Mouse (Mus musculus): ENCODE results near the gene Tbl1xr1. TPM values are rescaled to one million over a fixed set of nuclear protein-coding genes. Genes with fewer than 3 reads are reported as not detected.

Tbl1xr1 gene
- polyA plus RNA-seq, 1 experiment from 2014 or later, result 10.7 TPM

GRCm38 (mm10) chr3:22198802-22199201 lies 122.3 kb downstream of the Tbl1xr1 start:
- no peak for DNase-seq (ENCODE audit: low spot score)
- TF ChIP-seq CTCF (IDR thresholded peaks at IDR 0.05; ENCODE audit: low read depth), result no peak
- Histone ChIP-seq H3K4me1 (replicated peaks; ENCODE audit: insufficient read depth, low read length) (no peaks in the 10 kb centered on the region), H3K9me3 (replicated peaks; ENCODE audit: low read length) (no peaks in the 10 kb centered on the region), H3K4me2 (ENCODE audit: low read length) (no peak overlapping the region), H3K36me3 (ENCODE audit: insufficient read depth, low read length) (peaks cover 12% of the 10 kb centered on the region; the same call in 1 of the 2 replicates), H3K9ac (ENCODE audit: low read depth, low read length) (no peak overlapping the region), H3K27me3 (ENCODE audit: insufficient read depth, low read length) (no peaks in the 10 kb centered on the region), H3K27ac (no peak overlapping the region), H3K4me3 (replicated peaks; ENCODE audit: low read depth, low read length) (no peak overlapping the region)
- ATAC-seq (replicated peaks; ENCODE audit: low FRiP score, low read depth), result no peak
- 85% methylated on average over 1 of the region's 1 CpGs for WGBS

GRCm38 (mm10) chr3:22204186-22204585 lies 127.7 kb downstream of the Tbl1xr1 start:
- Histone ChIP-seq H3K36me3 (ENCODE audit: insufficient read depth, low read length) (peaks cover 10% of the 10 kb centered on the region; the same call in 1 of the 2 replicates), H3K27ac (no peak overlapping the region), H3K4me1 (replicated peaks; ENCODE audit: insufficient read depth, low read length) (no peaks in the 10 kb centered on the region), H3K27me3 (ENCODE audit: insufficient read depth, low read length) (no peaks in the 10 kb centered on the region), H3K4me3 (replicated peaks; ENCODE audit: low read depth, low read length) (no peak overlapping the region), H3K9ac (ENCODE audit: low read depth, low read length) (no peak overlapping the region), H3K4me2 (ENCODE audit: low read length) (no peak overlapping the region), H3K9me3 (replicated peaks; ENCODE audit: low read length) (no peaks in the 10 kb centered on the region)
- no peak for TF ChIP-seq CTCF (IDR thresholded peaks at IDR 0.05; ENCODE audit: low read depth)
- 66% methylated on average over 3 of the region's 3 CpGs for WGBS
- no peak for ATAC-seq (replicated peaks; ENCODE audit: low FRiP score, low read depth)
- DNase-seq (ENCODE audit: low spot score), result no peak

- Histone ChIP-seq H3K9ac (ENCODE audit: low read depth, low read length) (no peak overlapping the region), H3K4me1 (replicated peaks; ENCODE audit: insufficient read depth, low read length) (no peaks in the 10 kb centered on the region), H3K9me3 (replicated peaks; ENCODE audit: low read length) (no peaks in the 10 kb centered on the region), H3K4me2 (ENCODE audit: low read length) (no peak overlapping the region), H3K36me3 (ENCODE audit: insufficient read depth, low read length) (no peaks in the 10 kb centered on the region), H3K27me3 (ENCODE audit: insufficient read depth, low read length) (no peaks in the 10 kb centered on the region), H3K27ac (no peak overlapping the region), H3K4me3 (replicated peaks; ENCODE audit: low read depth, low read length) (no peak overlapping the region)
- TF ChIP-seq CTCF (IDR thresholded peaks at IDR 0.05; ENCODE audit: low read depth), result no peak
- 85% methylated on average over 2 of the region's 2 CpGs for WGBS
- no peak for DNase-seq (ENCODE audit: low spot score)
- no peak for ATAC-seq (replicated peaks; ENCODE audit: low FRiP score, low read depth)
Observed at GRCm38 (mm10) chr3:22221557-22221956, 145.1 kb downstream of the Tbl1xr1 start.

GRCm38 (mm10) chr3:22222351-22222750 lies 145.9 kb downstream of the Tbl1xr1 start:
- WGBS, result 44% methylated on average over 12 of the region's 12 CpGs
- ATAC-seq (replicated peaks; ENCODE audit: low FRiP score, low read depth) (no peak), DNase-seq (ENCODE audit: low spot score) (no peak)
- Histone ChIP-seq H3K9me3 (replicated peaks; ENCODE audit: low read length) (no peaks in the 10 kb centered on the region), H3K36me3 (ENCODE audit: insufficient read depth, low read length) (no peaks in the 10 kb centered on the region), H3K27ac (no peak overlapping the region), H3K27me3 (ENCODE audit: insufficient read depth, low read length) (no peaks in the 10 kb centered on the region), H3K4me2 (ENCODE audit: low read length) (no peak overlapping the region), H3K9ac (ENCODE audit: low read depth, low read length) (no peak overlapping the region), H3K4me3 (replicated peaks; ENCODE audit: low read depth, low read length) (no peak overlapping the region), H3K4me1 (replicated peaks; ENCODE audit: insufficient read depth, low read length) (no peaks in the 10 kb centered on the region)
- no peak for TF ChIP-seq CTCF (IDR thresholded peaks at IDR 0.05; ENCODE audit: low read depth)

- ATAC-seq (replicated peaks; ENCODE audit: low FRiP score, low read depth) (no peak), DNase-seq (ENCODE audit: low spot score) (no peak)
- Histone ChIP-seq H3K27ac (no peak overlapping the region), H3K4me1 (replicated peaks; ENCODE audit: insufficient read depth, low read length) (no peaks in the 10 kb centered on the region), H3K36me3 (ENCODE audit: insufficient read depth, low read length) (no peaks in the 10 kb centered on the region), H3K9me3 (replicated peaks; ENCODE audit: low read length) (no peaks in the 10 kb centered on the region), H3K27me3 (ENCODE audit: insufficient read depth, low read length) (no peaks in the 10 kb centered on the region), H3K4me3 (replicated peaks; ENCODE audit: low read depth, low read length) (no peak overlapping the region), H3K9ac (ENCODE audit: low read depth, low read length) (no peak overlapping the region), H3K4me2 (ENCODE audit: low read length) (no peak overlapping the region)
- 93% methylated on average over 5 of the region's 5 CpGs for WGBS
- no peak for TF ChIP-seq CTCF (IDR thresholded peaks at IDR 0.05; ENCODE audit: low read depth)
Observed at GRCm38 (mm10) chr3:22223023-22223422, 146.6 kb downstream of the Tbl1xr1 start.

- WGBS, result 74% methylated on average over 3 of the region's 3 CpGs
- no peak for TF ChIP-seq CTCF (IDR thresholded peaks at IDR 0.05; ENCODE audit: low read depth)
- no peaks in the 10 kb centered on the region for H3K9me3 ChIP-seq (replicated peaks; ENCODE audit: low read length)
- no peaks in the 10 kb centered on the region for H3K36me3 ChIP-seq (ENCODE audit: insufficient read depth, low read length)
- H3K4me1 ChIP-seq (replicated peaks; ENCODE audit: insufficient read depth, low read length), result no peaks in the 10 kb centered on the region
- no peak overlapping the region for H3K27ac ChIP-seq
- DNase-seq (ENCODE audit: low spot score), result no peak
- no peak for ATAC-seq (replicated peaks; ENCODE audit: low FRiP score, low read depth)
- H3K9ac ChIP-seq (ENCODE audit: low read depth, low read length), result no peak overlapping the region
- H3K4me2 ChIP-seq (ENCODE audit: low read length), result no peak overlapping the region
- no peak overlapping the region for H3K4me3 ChIP-seq (replicated peaks; ENCODE audit: low read depth, low read length)
- no peaks in the 10 kb centered on the region for H3K27me3 ChIP-seq (ENCODE audit: insufficient read depth, low read length)
Observed at GRCm38 (mm10) chr3:22228052-22228451, 151.6 kb downstream of the Tbl1xr1 start.

- Histone ChIP-seq H3K9ac (ENCODE audit: low read depth, low read length) (no peak overlapping the region), H3K9me3 (replicated peaks; ENCODE audit: low read length) (no peaks in the 10 kb centered on the region), H3K4me1 (replicated peaks; ENCODE audit: insufficient read depth, low read length) (no peaks in the 10 kb centered on the region), H3K36me3 (ENCODE audit: insufficient read depth, low read length) (no peaks in the 10 kb centered on the region), H3K4me2 (ENCODE audit: low read length) (no peak overlapping the region), H3K27ac (no peak overlapping the region), H3K27me3 (ENCODE audit: insufficient read depth, low read length) (no peaks in the 10 kb centered on the region), H3K4me3 (replicated peaks; ENCODE audit: low read depth, low read length) (no peak overlapping the region)
- WGBS, result 54% methylated on average over 3 of the region's 3 CpGs
- ATAC-seq (replicated peaks; ENCODE audit: low FRiP score, low read depth) (no peak), DNase-seq (ENCODE audit: low spot score) (no peak)
- TF ChIP-seq CTCF (IDR thresholded peaks at IDR 0.05; ENCODE audit: low read depth), result no peak
Observed at GRCm38 (mm10) chr3:22230635-22231034, 154.2 kb downstream of the Tbl1xr1 start.
